Mouse (Mus musculus): ENCODE results near the gene Gm48551.
A peak's percentile ranks its signal among the peaks of the same experiment; 100 is the strongest.

The Gm48551 gene

DNA sequence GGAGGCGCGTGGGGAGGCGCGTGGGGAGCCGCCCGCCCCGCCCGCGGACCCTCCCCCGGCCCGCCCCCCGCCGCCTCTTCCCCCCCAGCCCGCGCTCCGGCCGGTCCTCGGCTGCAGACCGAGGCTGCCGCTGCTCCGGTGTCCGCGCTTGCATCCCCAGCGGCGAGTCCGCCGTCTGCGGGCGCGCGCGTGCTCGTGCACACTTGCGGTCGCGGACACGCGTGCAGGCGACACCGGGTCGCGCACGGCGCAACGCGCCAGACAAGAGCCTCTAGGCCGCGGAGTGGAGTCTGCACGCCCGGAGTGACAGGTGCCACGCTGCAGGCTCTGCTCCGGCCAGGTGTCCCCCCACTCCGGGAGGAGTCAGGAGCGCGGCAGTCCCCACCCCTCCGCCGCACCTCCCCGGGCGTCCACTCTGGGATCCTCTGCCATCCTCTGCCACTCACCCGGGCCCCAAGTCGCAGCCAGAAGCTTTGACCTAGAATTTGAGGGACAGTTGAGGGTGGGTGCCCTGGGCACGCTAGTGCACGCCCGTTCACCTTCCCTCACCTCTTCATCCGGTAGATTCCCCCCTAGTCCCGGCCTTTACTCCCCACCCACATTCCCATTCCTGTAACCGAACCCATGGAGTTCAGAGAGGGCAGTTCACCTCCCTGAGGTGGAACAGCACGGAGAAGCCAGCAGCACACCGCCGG lies 46.7 kb downstream of the Gm48551 start:
- peak; percentile 43 for DNase-seq (ENCODE audit: low spot score)

- peak; percentile 25 for DNase-seq (ENCODE audit: low spot score)
These were observed 47.4 kb downstream of the Gm48551 start for GRCm38 (mm10) chr10:81431526-81432168.

DNA sequence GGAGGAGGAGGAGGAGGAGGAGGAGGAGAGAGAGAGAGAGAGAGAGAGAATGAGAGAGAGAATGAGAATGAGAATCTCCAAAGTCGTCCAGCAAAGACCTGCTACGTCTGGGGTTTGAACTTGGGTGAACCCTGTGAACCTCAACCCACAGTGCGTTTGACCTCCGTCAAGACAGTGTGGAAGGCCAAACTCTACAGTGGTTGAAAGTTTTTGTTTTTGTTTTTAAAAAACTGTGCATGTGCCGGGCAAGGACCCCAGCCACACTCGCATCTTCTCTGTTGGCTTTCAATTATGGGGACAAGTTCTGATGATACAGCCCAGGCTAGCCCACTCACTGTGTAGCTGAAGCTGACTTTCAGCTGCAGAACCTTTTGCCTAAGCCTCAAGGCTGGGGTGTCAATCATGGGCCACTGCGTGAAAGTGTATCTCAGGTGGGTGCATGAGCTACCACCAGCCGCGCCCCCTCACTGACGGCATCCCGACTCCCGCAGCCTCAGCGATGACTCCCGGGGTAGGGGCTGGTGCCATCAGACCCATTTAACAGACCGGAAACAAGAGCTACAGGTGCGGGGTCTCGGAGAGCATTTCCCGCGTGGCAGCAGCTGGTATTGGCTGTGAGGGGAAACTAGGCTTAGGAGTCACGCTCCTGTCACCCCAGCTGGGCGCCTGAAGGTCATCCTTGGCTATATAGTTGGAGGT lies 48.1 kb downstream of the Gm48551 start:
- peak; percentile 19 for DNase-seq (ENCODE audit: low spot score)

DNA sequence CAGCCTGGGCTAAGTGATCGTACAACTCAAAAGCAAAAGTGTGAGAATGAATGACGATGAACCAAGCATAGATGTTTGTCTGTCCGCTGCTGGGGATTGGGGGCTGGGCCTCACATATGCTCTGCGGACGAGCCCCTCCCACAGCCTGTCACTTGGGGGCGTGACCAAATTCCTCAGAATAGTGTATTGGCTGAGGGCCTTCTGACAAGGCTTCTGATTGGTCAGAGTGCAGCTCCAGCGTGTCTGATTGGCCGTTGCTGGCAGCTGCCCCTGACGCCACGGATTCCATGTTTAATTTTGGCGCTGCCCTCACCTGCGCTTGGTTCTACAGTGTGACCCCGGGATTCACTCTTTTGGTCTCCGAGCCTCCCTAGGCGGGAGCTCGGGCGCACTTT lies 48.6 kb downstream of the Gm48551 start:
- DNase-seq (ENCODE audit: low spot score) = peak; percentile 93

DNA sequence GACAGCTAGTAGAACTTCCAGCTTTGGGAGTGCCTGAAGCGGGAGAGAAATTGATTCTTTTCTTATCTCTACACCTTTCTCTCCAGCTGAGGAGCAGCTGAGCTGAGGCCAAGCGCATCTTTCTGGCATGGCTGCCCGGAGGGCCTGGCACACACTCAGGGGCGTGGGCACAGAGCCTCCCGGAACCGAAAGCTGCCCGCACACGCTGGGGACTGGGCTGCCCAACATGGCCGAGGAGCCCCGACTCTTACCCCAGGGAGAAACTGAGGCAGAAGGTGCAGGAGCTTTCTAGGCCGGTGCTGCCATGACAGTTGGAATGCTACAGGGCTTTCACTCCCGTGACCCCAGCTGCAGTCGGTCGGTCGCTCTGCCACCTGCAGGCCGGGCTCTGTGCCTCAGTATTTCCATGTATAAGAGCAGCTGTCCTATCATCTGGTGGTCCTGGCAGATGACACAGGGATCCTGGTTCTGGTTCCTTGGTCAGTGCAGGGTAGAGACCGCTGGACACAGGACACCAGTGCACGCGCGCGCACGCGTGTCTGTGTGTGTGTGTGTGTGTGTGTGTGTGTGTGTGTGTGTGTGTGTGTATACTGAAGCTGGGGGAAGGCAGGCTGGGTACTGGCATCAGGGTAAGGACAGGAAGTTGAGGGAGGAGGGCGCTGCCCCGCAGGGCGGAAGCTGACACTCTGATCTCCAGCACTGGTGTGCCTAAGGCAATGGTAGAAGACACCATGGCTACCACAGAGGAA lies 49.4 kb downstream of the Gm48551 start:
- DNase-seq (ENCODE audit: low spot score) = peak; percentile 26

DNA sequence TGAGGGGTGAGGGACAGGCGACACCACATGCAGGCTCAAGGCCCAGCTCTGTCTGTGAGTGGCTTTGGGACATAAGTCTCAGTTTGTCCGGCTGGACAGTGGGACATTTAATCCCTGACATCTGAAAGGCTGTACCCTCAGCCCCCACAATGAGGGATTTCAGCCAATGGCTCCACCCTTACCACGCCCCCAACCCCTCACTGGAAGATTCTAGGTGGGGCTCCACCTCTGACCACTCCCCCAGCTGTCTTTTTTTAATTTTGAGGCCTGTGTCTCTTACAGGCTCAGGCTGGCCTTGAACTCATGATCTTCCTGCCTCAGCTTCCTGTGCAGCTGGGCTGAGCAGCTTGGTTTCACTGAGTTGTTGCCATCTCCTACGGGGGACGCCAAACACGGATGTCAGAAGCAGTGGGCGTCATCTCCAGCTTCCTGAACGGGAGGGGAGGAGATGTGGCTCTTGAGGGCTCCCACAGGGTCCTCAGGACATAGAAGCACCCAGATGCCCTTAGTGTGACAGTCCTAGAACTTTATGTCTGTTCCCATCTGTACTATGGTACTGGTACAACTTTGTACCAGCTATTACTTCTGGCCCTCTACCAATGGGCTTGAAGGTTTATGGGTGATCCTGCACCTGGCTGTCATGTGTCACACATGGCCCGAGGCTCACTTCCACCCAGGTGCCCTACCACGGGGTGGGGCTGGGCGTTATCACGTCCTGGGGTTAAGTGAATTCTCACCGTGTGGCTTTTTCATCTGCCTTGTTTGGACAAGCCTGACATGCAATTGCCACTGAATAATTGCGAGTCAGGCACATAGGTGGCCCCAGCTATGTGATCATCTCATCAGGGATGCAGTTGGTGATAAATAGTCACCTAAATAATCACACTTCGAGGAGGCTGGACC lies 50.3 kb downstream of the Gm48551 start:
- DNase-seq (ENCODE audit: low spot score) = no peak

GRCm38 (mm10) chr10:81435436-81435835 lies 51.2 kb downstream of the Gm48551 start:
- peak; percentile 78 for DNase-seq (ENCODE audit: low spot score)

DNA sequence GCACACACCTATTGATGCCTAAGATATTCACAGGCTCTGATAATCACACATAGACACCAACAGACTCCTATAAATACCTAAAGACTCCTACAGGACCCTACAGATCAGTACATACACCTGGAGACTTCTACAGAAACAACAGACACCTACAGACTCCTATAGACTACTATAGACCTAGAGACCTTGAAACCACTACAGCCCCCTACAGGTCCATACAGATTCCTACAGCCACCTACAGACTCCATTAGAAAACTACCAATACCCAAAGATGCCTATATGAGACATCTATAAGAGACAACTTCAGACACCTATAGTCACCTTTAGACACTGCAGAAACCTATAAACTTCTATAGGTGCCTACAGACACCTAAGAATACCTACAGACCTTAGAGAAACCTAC lies 56.8 kb downstream of the Gm48551 start:
- DNase-seq (ENCODE audit: low spot score) = no peak

Measured in ovary, adult 18-20 months (tissue).